Mouse (Mus musculus): ENCODE measurements around the gene Ecd. TPM values are rescaled to one million over a fixed set of nuclear protein-coding genes. Genes with fewer than 3 reads are reported as not detected.
"Not testable (repeated sequence)": the region's sequence is repeated elsewhere in the genome, so short reads cannot be mapped to it uniquely, and the experiment has no call there.

Ecd gene
- total RNA-seq, 2 experiments from 2014 or later: 27.1 to 30.5 TPM

- intact Hi-C loops (cut with DNase I; ENCODE audit: low total_unique reads): no loop called here
- DNase-seq: no peak
Observed at GRCm38 (mm10) chr14:20339415-20339814, 8.5 kb downstream of the Ecd start.

GRCm38 (mm10) chr14:20331316-20331715 lies 16.6 kb downstream of the Ecd start:
- intact Hi-C loops (cut with DNase I; ENCODE audit: low total_unique reads): no loop called here
- no peak for DNase-seq

- DNase-seq: no peak
- intact Hi-C loops (cut with DNase I; ENCODE audit: low total_unique reads): no loop called here
Observed at GRCm38 (mm10) chr14:20328474-20328873, 19.4 kb downstream of the Ecd start.

- no peak for DNase-seq
- intact Hi-C loops (cut with DNase I; ENCODE audit: low total_unique reads): no loop called here
Observed at GRCm38 (mm10) chr14:20324196-20324595, 23.7 kb downstream of the Ecd start.

- intact Hi-C loops (cut with DNase I; ENCODE audit: low total_unique reads): no loop called here
- DNase-seq: peak; percentile 15
Observed at GRCm38 (mm10) chr14:20319420-20319819, 28.5 kb downstream of the Ecd start.

- DNase-seq: no peak
- intact Hi-C loops (cut with DNase I; ENCODE audit: low total_unique reads): no loop called here
Observed at GRCm38 (mm10) chr14:20315137-20315536, 32.8 kb downstream of the Ecd start.

- intact Hi-C loops (cut with DNase I; ENCODE audit: low total_unique reads); DNase-seq: not testable (repeated sequence)
Observed at GRCm38 (mm10) chr14:20305085-20305484, 42.8 kb downstream of the Ecd start.

GRCm38 (mm10) chr14:20298131-20298530 lies 49.8 kb downstream of the Ecd start:
- intact Hi-C loops (cut with DNase I; ENCODE audit: low total_unique reads): no loop called here
- DNase-seq: no peak

- intact Hi-C loops (cut with DNase I; ENCODE audit: low total_unique reads): no loop called here
- DNase-seq: no peak
Observed at GRCm38 (mm10) chr14:20297616-20298015, 50.3 kb downstream of the Ecd start.

GRCm38 (mm10) chr14:20294947-20295346 lies 53.0 kb downstream of the Ecd start:
- intact Hi-C loops (cut with DNase I; ENCODE audit: low total_unique reads): no loop called here
- no peak for DNase-seq

GRCm38 (mm10) chr14:20294117-20294892 lies 53.6 kb downstream of the Ecd start, which contains the start of gene Nudt13:
TSS of gene Nudt13 (plus strand) at chr14:20294697.
- intact Hi-C loops (cut with DNase I; ENCODE audit: low total_unique reads): no loop called here

GRCm38 (mm10) chr14:20291391-20291790 lies 56.5 kb downstream of the Ecd start:
- DNase-seq: no peak
- intact Hi-C loops (cut with DNase I; ENCODE audit: low total_unique reads): no loop called here

More at GRCm38 (mm10) chr14:20294117-20294892, 53.6 kb downstream of the Ecd start, which contains the start of gene Nudt13:
- peak; percentile 80 for DNase-seq

Other genes starting within 250 kb of the Ecd start
- 1 to 10 TPM; 1.7 to 1.8 TPM for gene Saysd1, start 209.6 kb downstream of the Ecd start, total RNA-seq (2021)
- 1 to 10 TPM in 1 of 2 experiments, under 1 TPM in 1; 0.53 to 1.1 TPM for gene Kcnk5, start 166.3 kb downstream of the Ecd start, total RNA-seq (2021)
- not detected for gene Kcnk16, start 78.9 kb downstream of the Ecd start, total RNA-seq (2021)
- 10 to 100 TPM; 20.5 to 27.9 TPM for gene Nudt13, start 53.4 kb downstream of the Ecd start, total RNA-seq (2021)
- gene Fam149b, start within 50 bp of the Ecd start, total RNA-seq (2021): 10 to 100 TPM; 14.7 to 17.2 TPM
- 1 to 10 TPM; 9.2 to 9.9 TPM for gene Dnajc9, start 40.8 kb upstream of the Ecd start, total RNA-seq (2021)
- gene Mrps16, start 45.5 kb upstream of the Ecd start, total RNA-seq (2021): 10 to 100 TPM; 40.1 to 47.6 TPM
- gene Cfap70, start 104.1 kb upstream of the Ecd start, total RNA-seq (2021): under 1 TPM; 0.09 to 0.16 TPM
- gene Anxa7, start 132.0 kb upstream of the Ecd start, total RNA-seq (2021): 10 to 100 TPM; 26.2 TPM
- gene Mss51, start 148.8 kb upstream of the Ecd start, total RNA-seq (2021): 1 to 10 TPM; 3.2 to 5.8 TPM
- 100 to 1,000 TPM; 101 to 107 TPM for gene Ppp3cb, start 198.5 kb upstream of the Ecd start, total RNA-seq (2021)